Mouse (Mus musculus) embryonic facial prominence, embryonic 13.5 days (tissue): ENCODE measurements at regions not wholly inside any gene's neighbourhood (a gene's known extent, or its start where the extent isn't known, plus 50 kb on each side); places are given as distances from the start of the nearest gene placed in this dataset.

ENCODE experiments used
- ATAC-seq: fragments of 200-750 bp; cut with Nextera tagmentation; 2 replicates; pipeline ENCODE4 v1.8.0; 2017; ENCODE audit warnings: low read depth; ENCODE audit not compliant: insufficient number of reproducible peaks, insufficient read depth, low FRiP score, low TSS enrichment
- H3K27ac ChIP-seq: fragments of 300-500 bp; sonication (generic); 2 replicates; pipeline ENCODE4 v1.5.1; 2015; ENCODE audit warnings: moderate library complexity, mild to moderate bottlenecking, inconsistent platforms
- H3K27me3 ChIP-seq: fragments of 300-500 bp; sonication (generic); 2 replicates; pipeline ENCODE4 v1.6.1; 2015; ENCODE audit warnings: mild to moderate bottlenecking, inconsistent platforms
- H3K36me3 ChIP-seq: fragments of 300-500 bp; sonication (generic); 2 replicates; pipeline ENCODE4 v1.6.1; 2015; ENCODE audit warnings: mild to moderate bottlenecking, inconsistent platforms
- H3K4me1 ChIP-seq: fragments of 300-500 bp; sonication (generic); 2 replicates; pipeline ENCODE4 v1.6.1; 2015; ENCODE audit warnings: inconsistent platforms
- H3K4me2 ChIP-seq: fragments of 300-500 bp; sonication (generic); 2 replicates; pipeline ENCODE4 v1.6.1; 2015; ENCODE audit warnings: moderate library complexity, mild to moderate bottlenecking, inconsistent platforms
- H3K4me3 ChIP-seq: fragments of 300-500 bp; sonication (generic); 2 replicates; pipeline ENCODE4 v1.5.1; 2015; ENCODE audit warnings: mild to moderate bottlenecking, inconsistent platforms
- H3K9ac ChIP-seq: fragments of 300-500 bp; sonication (generic); 2 replicates; pipeline ENCODE4 v1.6.1; 2015; ENCODE audit warnings: mild to moderate bottlenecking, inconsistent platforms
- H3K9me3 ChIP-seq: fragments of 300-500 bp; sonication (generic); 2 replicates; pipeline ENCODE4 v1.6.1; 2016; ENCODE audit warnings: inconsistent platforms
- WGBS: fragments of 180-500 bp; shearing (Covaris S2); methylation state at CpG from one replicate; pipeline ENCODE4 v1.1.7; 2015; ENCODE audit warnings: mixed read lengths; 5-methylcytosine and 5-hydroxymethylcytosine counted together

GRCm38 (mm10) chr10:109300199-109300598, 289.4 kb upstream of the Syt1 start:
- Histone ChIP-seq H3K27me3 (no peaks in the 10 kb centered on the region), H3K4me3 (no peak overlapping the region), H3K27ac (no peak overlapping the region), H3K36me3 (no peaks in the 10 kb centered on the region), H3K4me2 (no peak overlapping the region), H3K9ac (no peak overlapping the region), H3K9me3 (no peaks in the 10 kb centered on the region), H3K4me1 (no peaks in the 10 kb centered on the region)
- no peak for ATAC-seq
- 88% methylated on average over 2 of the region's 2 CpGs for WGBS

GRCm38 (mm10) chr10:109299785-109300184, 289.0 kb upstream of the Syt1 start:
- ATAC-seq = no peak
- Histone ChIP-seq H3K9me3 (no peaks in the 10 kb centered on the region), H3K27ac (no peak overlapping the region), H3K4me2 (no peak overlapping the region), H3K9ac (no peak overlapping the region), H3K4me1 (no peaks in the 10 kb centered on the region), H3K27me3 (no peaks in the 10 kb centered on the region), H3K36me3 (no peaks in the 10 kb centered on the region), H3K4me3 (no peak overlapping the region)
- WGBS = 73% methylated on average over 11 of the region's 11 CpGs

- no peak overlapping the region for H3K27ac ChIP-seq
- WGBS = 93% methylated on average over 10 of the region's 10 CpGs
- ATAC-seq = no peak
- no peak overlapping the region for H3K4me2 ChIP-seq
- no peaks in the 10 kb centered on the region for H3K9me3 ChIP-seq
- H3K36me3 ChIP-seq = no peaks in the 10 kb centered on the region
- H3K4me1 ChIP-seq = no peaks in the 10 kb centered on the region
- H3K4me3 ChIP-seq = no peak overlapping the region
- no peaks in the 10 kb centered on the region for H3K27me3 ChIP-seq
- H3K9ac ChIP-seq = no peak overlapping the region
Observed at GRCm38 (mm10) chr10:109283348-109283747, 272.6 kb upstream of the Syt1 start.

- ATAC-seq = no peak
- Histone ChIP-seq H3K9me3 (no peaks in the 10 kb centered on the region), H3K27me3 (no peaks in the 10 kb centered on the region), H3K4me3 (no peak overlapping the region), H3K4me2 (no peak overlapping the region), H3K36me3 (no peaks in the 10 kb centered on the region), H3K4me1 (no peaks in the 10 kb centered on the region), H3K9ac (no peak overlapping the region), H3K27ac (no peak overlapping the region)
- WGBS = 90% methylated on average over 3 of the region's 3 CpGs
Observed at GRCm38 (mm10) chr10:109249781-109250180, 239.0 kb upstream of the Syt1 start.

- no peak overlapping the region for H3K4me3 ChIP-seq
- WGBS = 49% methylated on average over 4 of the region's 4 CpGs
- no peaks in the 10 kb centered on the region for H3K4me1 ChIP-seq
- H3K9me3 ChIP-seq = no peaks in the 10 kb centered on the region
- no peak overlapping the region for H3K4me2 ChIP-seq
- ATAC-seq = no peak
- no peaks in the 10 kb centered on the region for H3K36me3 ChIP-seq
- H3K9ac ChIP-seq = no peak overlapping the region
- no peak overlapping the region for H3K27ac ChIP-seq
- no peaks in the 10 kb centered on the region for H3K27me3 ChIP-seq
Observed at GRCm38 (mm10) chr10:109246328-109246727, 235.5 kb upstream of the Syt1 start.

- no peak overlapping the region for H3K4me2 ChIP-seq
- no peaks in the 10 kb centered on the region for H3K27me3 ChIP-seq
- no peak overlapping the region for H3K9ac ChIP-seq
- WGBS = 65% methylated on average over 7 of the region's 7 CpGs
- no peaks in the 10 kb centered on the region for H3K36me3 ChIP-seq
- H3K27ac ChIP-seq = no peak overlapping the region
- H3K4me3 ChIP-seq = no peak overlapping the region
- H3K9me3 ChIP-seq = no peaks in the 10 kb centered on the region
- H3K4me1 ChIP-seq = no peaks in the 10 kb centered on the region
- no peak for ATAC-seq
Observed at GRCm38 (mm10) chr10:109237026-109237425, 226.2 kb upstream of the Syt1 start.

- Histone ChIP-seq H3K4me3 (no peak overlapping the region), H3K9me3 (no peaks in the 10 kb centered on the region), H3K4me2 (no peak overlapping the region), H3K4me1 (no peaks in the 10 kb centered on the region), H3K27ac (no peak overlapping the region), H3K27me3 (no peaks in the 10 kb centered on the region), H3K9ac (no peak overlapping the region), H3K36me3 (no peaks in the 10 kb centered on the region)
- WGBS = 94% methylated on average over 3 of the region's 3 CpGs
- ATAC-seq = no peak
Observed at GRCm38 (mm10) chr10:109226989-109227388, 216.2 kb upstream of the Syt1 start.

GRCm38 (mm10) chr10:109188761-109189503, 178.2 kb upstream of the Syt1 start:
- H3K27me3 ChIP-seq = no peaks in the 10 kb centered on the region
- ATAC-seq = no peak
- 73% methylated on average over 8 of the region's 8 CpGs for WGBS
- H3K4me1 ChIP-seq = no peaks in the 10 kb centered on the region
- H3K9me3 ChIP-seq = no peaks in the 10 kb centered on the region
- no peak overlapping the region for H3K27ac ChIP-seq
- no peaks in the 10 kb centered on the region for H3K36me3 ChIP-seq
- no peak overlapping the region for H3K4me3 ChIP-seq
- no peak overlapping the region for H3K4me2 ChIP-seq
- no peak overlapping the region for H3K9ac ChIP-seq

GRCm38 (mm10) chr10:109188252-109188651, 177.5 kb upstream of the Syt1 start:
- no peak overlapping the region for H3K9ac ChIP-seq
- H3K9me3 ChIP-seq = no peaks in the 10 kb centered on the region
- no peaks in the 10 kb centered on the region for H3K27me3 ChIP-seq
- no peak overlapping the region for H3K4me2 ChIP-seq
- no peak for ATAC-seq
- WGBS = 74% methylated on average over 4 of the region's 4 CpGs
- no peak overlapping the region for H3K4me3 ChIP-seq
- H3K27ac ChIP-seq = no peak overlapping the region
- H3K4me1 ChIP-seq = no peaks in the 10 kb centered on the region
- H3K36me3 ChIP-seq = no peaks in the 10 kb centered on the region

- Histone ChIP-seq H3K4me2 (no peak overlapping the region), H3K9me3 (no peaks in the 10 kb centered on the region), H3K27me3 (no peaks in the 10 kb centered on the region), H3K4me3 (no peak overlapping the region), H3K4me1 (no peaks in the 10 kb centered on the region), H3K36me3 (no peaks in the 10 kb centered on the region), H3K27ac (no peak overlapping the region), H3K9ac (no peak overlapping the region)
- ATAC-seq = no peak
- 69% methylated on average over 2 of the region's 2 CpGs for WGBS
Observed at GRCm38 (mm10) chr10:109185243-109185642, 174.5 kb upstream of the Syt1 start.

- no peaks in the 10 kb centered on the region for H3K36me3 ChIP-seq
- no peaks in the 10 kb centered on the region for H3K27me3 ChIP-seq
- WGBS = 85% methylated on average over 4 of the region's 4 CpGs
- H3K4me3 ChIP-seq = no peak overlapping the region
- no peak for ATAC-seq
- no peak overlapping the region for H3K27ac ChIP-seq
- H3K9me3 ChIP-seq = no peaks in the 10 kb centered on the region
- H3K4me1 ChIP-seq = no peaks in the 10 kb centered on the region
- H3K4me2 ChIP-seq = no peak overlapping the region
- H3K9ac ChIP-seq = no peak overlapping the region
Observed at GRCm38 (mm10) chr10:109180527-109180926, 169.7 kb upstream of the Syt1 start.

- ATAC-seq = no peak
- H3K27me3 ChIP-seq = no peaks in the 10 kb centered on the region
- no peak overlapping the region for H3K4me3 ChIP-seq
- H3K4me2 ChIP-seq = no peak overlapping the region
- H3K4me1 ChIP-seq = no peaks in the 10 kb centered on the region
- H3K9me3 ChIP-seq = no peaks in the 10 kb centered on the region
- 92% methylated on average over 1 of the region's 1 CpGs for WGBS
- H3K27ac ChIP-seq = no peak overlapping the region
- H3K9ac ChIP-seq = no peak overlapping the region
- no peaks in the 10 kb centered on the region for H3K36me3 ChIP-seq
Observed at GRCm38 (mm10) chr10:109160730-109161129, 149.9 kb upstream of the Syt1 start.
